Mouse (Mus musculus) embryonic fibroblast, embryonic 13.5 days (primary cell): ENCODE results near the gene Nr2c2ap.

Experiments used
- CTCF ChIP-seq: IDR thresholded peaks from 2 replicates; pipeline ENCODE4 v1.5.1; 2011; ENCODE audit warnings: mild to moderate bottlenecking, control low read depth, low read length, moderate library complexity, borderline replicate concordance; ENCODE audit not compliant: insufficient read depth
- POLR2A ChIP-seq: IDR thresholded peaks from 2 replicates; pipeline ENCODE4 v1.6.1; 2011; ENCODE audit warnings: low read depth, mild to moderate bottlenecking, control low read depth, low read length, moderate library complexity

GRCm38 (mm10) chr8:70139981-70140380 is 8.8 kb downstream of the Nr2c2ap start:
- TF ChIP-seq POLR2A = no peak
- TF ChIP-seq CTCF = no peak
